Mouse (Mus musculus): ENCODE results near the gene 1600002K03Rik.

- TF ChIP-seq CTCF (IDR thresholded peaks at IDR 0.05; ENCODE audit: borderline replicate concordance, insufficient read depth, low read length) (no peak), POLR2A (IDR thresholded peaks at IDR 0.05; ENCODE audit: low read depth, low read length) (no peak)
These were observed 17.3 kb downstream of the 1600002K03Rik start for GRCm38 (mm10) chr10:80189999-80190398.

Data from embryonic fibroblast, embryonic 13.5 days (primary cell).